Mouse (Mus musculus): ENCODE measurements around the gene Gas7. TPM values are rescaled to one million over a fixed set of nuclear protein-coding genes. Genes with fewer than 3 reads are reported as not detected.

Gas7 gene
- polyA plus RNA-seq, 1 experiment from 2014 or later, result 3.5 TPM

DNA sequence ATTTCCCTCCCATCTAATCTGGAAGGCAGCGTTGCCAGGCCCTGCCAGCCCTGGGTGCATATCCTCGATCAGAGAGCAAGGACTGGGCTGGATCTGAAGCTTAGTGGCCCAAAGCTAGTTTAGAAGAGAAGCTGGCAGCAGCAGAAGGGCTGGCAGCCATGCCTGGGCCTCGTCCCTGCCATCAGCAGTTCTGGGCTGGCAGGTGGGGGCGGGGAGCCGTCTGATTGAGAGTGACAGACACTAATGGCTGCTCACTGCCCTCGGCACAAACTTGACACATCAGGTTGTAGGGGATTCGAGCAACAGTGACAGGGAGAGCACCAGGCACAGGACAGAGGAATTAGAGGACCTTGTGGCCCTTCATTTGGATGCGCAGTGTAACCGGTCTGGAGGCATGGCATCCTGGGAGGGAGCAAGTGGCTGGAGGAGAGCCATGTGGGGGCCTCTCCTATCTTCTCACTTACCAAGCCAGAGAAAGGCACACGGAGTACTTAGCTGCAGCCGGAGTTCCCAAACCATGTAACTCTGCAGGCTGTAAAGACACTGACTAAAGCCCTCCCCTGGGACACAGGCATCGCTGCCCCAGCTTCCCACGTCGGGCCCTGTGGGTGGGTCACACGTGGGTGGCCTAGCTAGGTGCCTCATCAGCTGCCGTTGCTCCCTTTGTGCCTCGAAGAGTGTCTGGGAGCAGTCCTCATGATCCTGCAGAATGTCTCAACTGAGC, 200.2 kb downstream of the Gas7 start:
- Histone ChIP-seq H3K4me3 (no peak overlapping the region), H3K27me3 (0 out of 2 replicates have a peak, but pooled peaks cover 3% of the 10 kb centered on the region), H3K36me3 (no peaks in the 10 kb centered on the region), H3K27ac (replicated peaks) (no peak overlapping the region), H3K4me1 (peaks cover 13% of the 10 kb centered on the region; the same call in 1 of the 2 replicates), H3K4me2 (replicated peaks) (no peak overlapping the region), H3K9me3 (no peaks in the 10 kb centered on the region), H3K9ac (replicated peaks) (no peak overlapping the region)
- ATAC-seq (ENCODE audit: low FRiP score, low read depth), result no peak
- 79% methylated on average over 17 of the region's 17 CpGs for WGBS

- Histone ChIP-seq H3K9ac (replicated peaks) (no peak overlapping the region), H3K36me3 (no peaks in the 10 kb centered on the region), H3K4me3 (no peak overlapping the region), H3K4me1 (peaks cover 13% of the 10 kb centered on the region; the same call in 1 of the 2 replicates), H3K27ac (replicated peaks) (no peak overlapping the region), H3K27me3 (0 out of 2 replicates have a peak, but pooled peaks cover 3% of the 10 kb centered on the region), H3K9me3 (no peaks in the 10 kb centered on the region), H3K4me2 (replicated peaks) (no peak overlapping the region)
- no peak for ATAC-seq (ENCODE audit: low FRiP score, low read depth)
- WGBS, result 84% methylated on average over 7 of the region's 7 CpGs
Measured at GRCm38 (mm10) chr11:67656366-67656765, 201.1 kb downstream of the Gas7 start.

DNA sequence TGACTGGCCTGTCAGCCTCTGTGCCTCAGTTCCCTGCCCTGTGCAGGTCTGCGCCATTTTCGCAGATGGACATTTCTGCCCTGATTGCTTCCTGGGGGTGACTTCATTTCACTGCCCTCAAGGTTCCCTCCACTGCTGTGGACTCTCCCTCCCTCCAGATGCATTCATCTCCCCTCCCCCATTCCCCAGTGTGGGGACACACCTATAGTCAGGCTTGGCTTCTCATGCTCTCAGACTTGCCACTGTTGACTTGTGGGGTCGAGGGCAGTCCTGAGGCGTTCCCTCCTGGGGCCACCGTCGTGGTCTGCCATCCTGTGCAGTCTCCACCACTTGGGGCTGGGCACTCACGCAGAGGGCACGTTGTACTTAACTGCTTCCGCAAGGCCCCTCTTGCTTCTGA, 201.6 kb downstream of the Gas7 start:
- Histone ChIP-seq H3K27me3 (0 out of 2 replicates have a peak, but pooled peaks cover 3% of the 10 kb centered on the region), H3K9ac (replicated peaks) (no peak overlapping the region), H3K4me2 (replicated peaks) (no peak overlapping the region), H3K27ac (replicated peaks) (no peak overlapping the region), H3K36me3 (no peaks in the 10 kb centered on the region), H3K4me1 (peaks cover 13% of the 10 kb centered on the region; the same call in 1 of the 2 replicates), H3K9me3 (no peaks in the 10 kb centered on the region), H3K4me3 (no peak overlapping the region)
- ATAC-seq (ENCODE audit: low FRiP score, low read depth), result no peak
- 92% methylated on average over 9 of the region's 9 CpGs for WGBS

DNA sequence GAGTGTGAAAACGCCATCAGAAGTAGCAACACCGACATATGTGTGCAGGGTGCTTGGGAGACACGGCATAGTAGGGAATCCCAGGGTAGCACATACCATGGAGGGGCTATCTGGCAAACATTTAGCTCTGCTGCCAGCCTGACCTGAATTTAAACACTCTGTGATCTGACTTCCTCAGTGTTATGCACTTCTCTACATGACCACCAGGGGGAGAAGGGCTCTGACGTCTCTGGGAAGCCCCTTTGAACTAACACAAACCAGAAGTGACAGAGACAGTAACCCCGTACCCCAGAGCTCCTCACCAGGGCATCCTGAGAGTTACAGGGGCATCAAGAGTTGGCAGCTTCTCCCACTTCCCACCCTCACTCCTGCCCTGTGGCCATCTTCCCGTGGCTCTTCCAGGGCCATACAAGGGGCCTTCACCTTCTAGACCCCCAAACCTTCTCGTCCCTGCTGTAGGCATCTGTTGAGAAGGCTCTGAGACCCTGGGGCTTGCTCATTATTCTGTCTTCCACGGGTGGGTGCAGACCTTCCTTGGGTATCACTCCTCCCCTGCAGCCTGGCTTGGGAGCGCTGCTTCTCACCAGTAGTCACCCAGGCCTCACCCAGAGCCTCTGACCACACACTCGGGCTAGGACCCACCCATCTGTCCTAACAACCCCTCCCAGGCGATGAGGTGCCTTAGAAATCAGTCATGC, 202.6 kb downstream of the Gas7 start:
- 47% methylated on average over 11 of the region's 11 CpGs for whole genome bisulfite sequencing
- Histone ChIP-seq H3K4me2 (replicated peaks) (no peak overlapping the region), H3K4me1 (peaks cover 4% of the 10 kb centered on the region; the same call in 1 of the 2 replicates), H3K9ac (replicated peaks) (no peak overlapping the region), H3K36me3 (no peaks in the 10 kb centered on the region), H3K9me3 (no peaks in the 10 kb centered on the region), H3K4me3 (no peak overlapping the region), H3K27ac (replicated peaks) (no peak overlapping the region), H3K27me3 (0 out of 2 replicates have a peak, but pooled peaks cover 3% of the 10 kb centered on the region)
- 0 out of 2 replicates have a peak, but pooled peaks have one; percentile 6 for ATAC-seq (ENCODE audit: low FRiP score, low read depth)

DNA sequence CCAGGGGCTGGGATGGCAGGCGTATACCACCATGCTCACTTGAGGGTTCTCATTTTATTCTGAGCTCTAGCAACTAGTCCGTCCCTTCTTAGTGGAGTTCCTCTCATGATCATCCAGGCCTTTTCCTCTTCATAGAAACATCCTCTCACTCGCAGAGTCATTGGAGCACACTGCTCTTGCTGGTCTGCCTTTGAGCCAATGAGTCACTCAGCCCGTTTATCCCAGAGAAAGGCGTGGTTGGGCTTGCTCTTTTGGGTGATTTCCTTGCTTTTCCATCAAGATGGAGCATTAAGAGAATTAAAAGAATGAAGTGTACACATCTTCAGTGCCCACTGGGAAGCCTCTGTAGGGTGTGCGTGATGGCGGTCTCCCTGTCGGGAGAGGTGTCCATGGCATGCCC, 206.2 kb downstream of the Gas7 start:
- Histone ChIP-seq H3K4me3 (no peak overlapping the region), H3K4me1 (no peaks in the 10 kb centered on the region), H3K9ac (replicated peaks) (no peak overlapping the region), H3K27ac (replicated peaks) (no peak overlapping the region), H3K27me3 (no peaks in the 10 kb centered on the region), H3K9me3 (no peaks in the 10 kb centered on the region), H3K36me3 (no peaks in the 10 kb centered on the region), H3K4me2 (replicated peaks) (no peak overlapping the region)
- WGBS, result 90% methylated on average over 8 of the region's 8 CpGs
- no peak for ATAC-seq (ENCODE audit: low FRiP score, low read depth)

- no peaks in the 10 kb centered on the region for H3K9me3 ChIP-seq
- H3K27ac ChIP-seq (replicated peaks), result no peak overlapping the region
- ATAC-seq (ENCODE audit: low FRiP score, low read depth), result no peak
- no peaks in the 10 kb centered on the region for H3K27me3 ChIP-seq
- 94% methylated on average over 4 of the region's 4 CpGs for WGBS
- no peaks in the 10 kb centered on the region for H3K36me3 ChIP-seq
- H3K4me2 ChIP-seq (replicated peaks), result no peak overlapping the region
- no peak overlapping the region for H3K4me3 ChIP-seq
- H3K4me1 ChIP-seq, result no peaks in the 10 kb centered on the region
- H3K9ac ChIP-seq (replicated peaks), result no peak overlapping the region
Measured at GRCm38 (mm10) chr11:67663437-67663836, 208.2 kb downstream of the Gas7 start.

GRCm38 (mm10) chr11:67664261-67664660, 209.0 kb downstream of the Gas7 start:
- H3K36me3 ChIP-seq, result no peaks in the 10 kb centered on the region
- H3K27ac ChIP-seq (replicated peaks), result no peak overlapping the region
- no peak overlapping the region for H3K4me3 ChIP-seq
- H3K4me2 ChIP-seq (replicated peaks), result no peak overlapping the region
- no peaks in the 10 kb centered on the region for H3K27me3 ChIP-seq
- no peak overlapping the region for H3K9ac ChIP-seq (replicated peaks)
- ATAC-seq (ENCODE audit: low FRiP score, low read depth), result no peak
- H3K9me3 ChIP-seq, result no peaks in the 10 kb centered on the region
- 89% methylated on average over 2 of the region's 3 CpGs for WGBS
- no peaks in the 10 kb centered on the region for H3K4me1 ChIP-seq

DNA sequence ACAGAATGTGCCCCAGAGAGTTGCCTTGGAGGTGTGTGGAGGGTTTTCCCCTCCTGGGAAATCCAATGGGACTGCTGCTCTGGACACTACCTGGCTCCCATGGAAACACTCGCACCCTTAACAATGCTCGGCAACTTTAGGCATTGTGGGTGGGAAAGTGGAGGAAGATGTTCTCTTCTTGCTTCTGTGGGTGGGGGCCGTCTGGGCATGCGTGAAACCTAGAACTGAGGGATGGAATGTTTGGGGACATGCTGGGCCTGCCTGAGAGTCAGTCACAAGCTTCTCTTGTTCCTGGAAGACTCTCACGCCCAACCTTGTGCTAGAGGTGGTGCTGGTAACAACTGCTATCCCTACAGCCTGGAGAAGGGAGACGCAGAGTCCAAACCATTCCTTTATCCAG, 209.7 kb downstream of the Gas7 start:
- Histone ChIP-seq H3K9me3 (no peaks in the 10 kb centered on the region), H3K4me1 (no peaks in the 10 kb centered on the region), H3K27me3 (no peaks in the 10 kb centered on the region), H3K9ac (replicated peaks) (no peak overlapping the region), H3K27ac (replicated peaks) (no peak overlapping the region), H3K36me3 (no peaks in the 10 kb centered on the region), H3K4me2 (replicated peaks) (no peak overlapping the region), H3K4me3 (no peak overlapping the region)
- WGBS, result 90% methylated on average over 6 of the region's 6 CpGs
- no peak for ATAC-seq (ENCODE audit: low FRiP score, low read depth)

- Histone ChIP-seq H3K9me3 (no peaks in the 10 kb centered on the region), H3K36me3 (no peaks in the 10 kb centered on the region), H3K9ac (replicated peaks) (no peak overlapping the region), H3K27ac (replicated peaks) (no peak overlapping the region), H3K4me2 (replicated peaks) (no peak overlapping the region), H3K27me3 (no peaks in the 10 kb centered on the region), H3K4me1 (no peaks in the 10 kb centered on the region), H3K4me3 (no peak overlapping the region)
- WGBS, result 79% methylated on average over 5 of the region's 5 CpGs
- ATAC-seq (ENCODE audit: low FRiP score, low read depth), result no peak
Measured at GRCm38 (mm10) chr11:67666129-67666528, 210.9 kb downstream of the Gas7 start.

- 85% methylated on average over 13 of the region's 13 CpGs for WGBS
- H3K4me1 ChIP-seq, result no peaks in the 10 kb centered on the region
- no peak for ATAC-seq (ENCODE audit: low FRiP score, low read depth)
- H3K4me3 ChIP-seq, result no peak overlapping the region
- H3K36me3 ChIP-seq, result no peaks in the 10 kb centered on the region
- no peak overlapping the region for H3K27ac ChIP-seq (replicated peaks)
- H3K4me2 ChIP-seq (replicated peaks), result no peak overlapping the region
- H3K27me3 ChIP-seq, result no peaks in the 10 kb centered on the region
- no peaks in the 10 kb centered on the region for H3K9me3 ChIP-seq
- no peak overlapping the region for H3K9ac ChIP-seq (replicated peaks)
Measured at GRCm38 (mm10) chr11:67667531-67668332, 212.5 kb downstream of the Gas7 start.

DNA sequence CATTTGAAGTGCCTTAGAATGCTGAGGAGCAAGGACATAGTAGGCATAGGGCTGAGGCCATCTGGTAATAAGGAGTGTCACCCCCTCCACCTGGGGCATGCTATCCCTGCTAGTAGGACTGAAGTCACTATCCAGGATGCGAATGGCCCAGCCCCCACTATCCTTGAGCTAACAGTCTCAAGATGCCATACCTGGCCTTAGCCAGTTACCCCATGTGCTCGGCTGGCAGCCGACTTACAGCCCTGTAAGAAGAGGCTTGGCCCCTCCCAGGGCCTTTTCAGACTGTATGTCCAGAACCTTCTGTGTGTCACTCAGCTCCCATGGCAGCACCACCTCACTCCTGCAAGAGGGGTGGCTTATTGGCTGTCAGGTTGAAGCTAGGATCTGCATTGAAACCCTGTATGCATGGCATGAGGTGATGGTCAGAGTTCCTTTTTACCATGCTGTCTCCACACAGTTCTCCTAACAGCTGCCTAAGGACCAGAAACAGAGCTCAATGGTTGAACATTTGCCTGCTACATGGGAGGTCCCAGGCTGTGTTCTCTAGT, 213.3 kb downstream of the Gas7 start:
- H3K4me3 ChIP-seq, result no peak overlapping the region
- no peak for ATAC-seq (ENCODE audit: low FRiP score, low read depth)
- no peak overlapping the region for H3K4me2 ChIP-seq (replicated peaks)
- H3K9ac ChIP-seq (replicated peaks), result no peak overlapping the region
- H3K27me3 ChIP-seq, result no peaks in the 10 kb centered on the region
- no peaks in the 10 kb centered on the region for H3K36me3 ChIP-seq
- H3K9me3 ChIP-seq, result no peaks in the 10 kb centered on the region
- H3K27ac ChIP-seq (replicated peaks), result no peak overlapping the region
- WGBS, result 87% methylated on average over 3 of the region's 3 CpGs
- no peaks in the 10 kb centered on the region for H3K4me1 ChIP-seq
